Mouse (Mus musculus): ENCODE measurements around the gene Map1s. TPM values are rescaled to one million over a fixed set of nuclear protein-coding genes. Genes with fewer than 3 reads are reported as not detected.

The Map1s gene
- polyA plus RNA-seq, 1 experiment, result 76.8 TPM

GRCm38 (mm10) chr8:70866566-70866965, 39.2 kb upstream of the Map1s start:
- no peak for DNase-seq (ENCODE audit: low read depth)

GRCm38 (mm10) chr8:70868559-70869198, 37.1 kb upstream of the Map1s start:
- peak; percentile 53 for DNase-seq (ENCODE audit: low read depth)
- no peak for TF ChIP-seq CTCF (IDR thresholded peaks at IDR 0.05; ENCODE audit: borderline replicate concordance, extremely low read depth, insufficient read depth, insufficient read length)
- TF ChIP-seq POLR2A (IDR thresholded peaks at IDR 0.05; ENCODE audit: borderline replicate concordance, extremely low read depth, insufficient read depth, insufficient read length, poor library complexity, severe bottlenecking), result no peak

More at GRCm38 (mm10) chr8:70866566-70866965, 39.2 kb upstream of the Map1s start:
- TF ChIP-seq POLR2A (IDR thresholded peaks at IDR 0.05; ENCODE audit: borderline replicate concordance, extremely low read depth, insufficient read depth, insufficient read length, poor library complexity, severe bottlenecking) (no peak), CTCF (IDR thresholded peaks at IDR 0.05; ENCODE audit: borderline replicate concordance, extremely low read depth, insufficient read depth, insufficient read length) (no peak)

- DNase-seq (ENCODE audit: low read depth), result no peak
- TF ChIP-seq CTCF (IDR thresholded peaks at IDR 0.05; ENCODE audit: borderline replicate concordance, extremely low read depth, insufficient read depth, insufficient read length) (no peak), POLR2A (IDR thresholded peaks at IDR 0.05; ENCODE audit: borderline replicate concordance, extremely low read depth, insufficient read depth, insufficient read length, poor library complexity, severe bottlenecking) (no peak)
These were observed 36.5 kb upstream of the Map1s start for GRCm38 (mm10) chr8:70869199-70869571.

- TF ChIP-seq POLR2A (IDR thresholded peaks at IDR 0.05; ENCODE audit: borderline replicate concordance, extremely low read depth, insufficient read depth, insufficient read length, poor library complexity, severe bottlenecking), result no peak
- peak; percentile 90 for TF ChIP-seq CTCF (IDR thresholded peaks at IDR 0.05; ENCODE audit: borderline replicate concordance, extremely low read depth, insufficient read depth, insufficient read length)
- DNase-seq (ENCODE audit: low read depth), result peak; percentile 90
These were observed 36.1 kb upstream of the Map1s start for GRCm38 (mm10) chr8:70869601-70870041.

GRCm38 (mm10) chr8:70871195-70871807, 34.4 kb upstream of the Map1s start:
- TF ChIP-seq CTCF (IDR thresholded peaks at IDR 0.05; ENCODE audit: borderline replicate concordance, extremely low read depth, insufficient read depth, insufficient read length) (no peak), POLR2A (IDR thresholded peaks at IDR 0.05; ENCODE audit: borderline replicate concordance, extremely low read depth, insufficient read depth, insufficient read length, poor library complexity, severe bottlenecking) (no peak)
- DNase-seq (ENCODE audit: low read depth), result no peak

GRCm38 (mm10) chr8:70872643-70873363, 32.9 kb upstream of the Map1s start:
- no peak for DNase-seq (ENCODE audit: low read depth)
- TF ChIP-seq POLR2A (IDR thresholded peaks at IDR 0.05; ENCODE audit: borderline replicate concordance, extremely low read depth, insufficient read depth, insufficient read length, poor library complexity, severe bottlenecking) (no peak), CTCF (IDR thresholded peaks at IDR 0.05; ENCODE audit: borderline replicate concordance, extremely low read depth, insufficient read depth, insufficient read length) (no peak)

GRCm38 (mm10) chr8:70873364-70873985, 32.3 kb upstream of the Map1s start, which contains the start of gene Ccdc124:
Ccdc124 (minus strand) TSS chr8:70873935.
- DNase-seq (ENCODE audit: low read depth), result peak; percentile 97
- peak; percentile 93 for TF ChIP-seq CTCF (IDR thresholded peaks at IDR 0.05; ENCODE audit: borderline replicate concordance, extremely low read depth, insufficient read depth, insufficient read length)
- peak; percentile 87 for TF ChIP-seq POLR2A (IDR thresholded peaks at IDR 0.05; ENCODE audit: borderline replicate concordance, extremely low read depth, insufficient read depth, insufficient read length, poor library complexity, severe bottlenecking)

- TF ChIP-seq POLR2A (IDR thresholded peaks at IDR 0.05; ENCODE audit: borderline replicate concordance, extremely low read depth, insufficient read depth, insufficient read length, poor library complexity, severe bottlenecking) (no peak), CTCF (IDR thresholded peaks at IDR 0.05; ENCODE audit: borderline replicate concordance, extremely low read depth, insufficient read depth, insufficient read length) (no peak)
- DNase-seq (ENCODE audit: low read depth), result no peak
These were observed 31.3 kb upstream of the Map1s start for GRCm38 (mm10) chr8:70874441-70874840.

GRCm38 (mm10) chr8:70876382-70876781, 29.4 kb upstream of the Map1s start:
- no peak for DNase-seq (ENCODE audit: low read depth)
- TF ChIP-seq CTCF (IDR thresholded peaks at IDR 0.05; ENCODE audit: borderline replicate concordance, extremely low read depth, insufficient read depth, insufficient read length), result no peak
- no peak for TF ChIP-seq POLR2A (IDR thresholded peaks at IDR 0.05; ENCODE audit: borderline replicate concordance, extremely low read depth, insufficient read depth, insufficient read length, poor library complexity, severe bottlenecking)

- no peak for DNase-seq (ENCODE audit: low read depth)
- no peak for TF ChIP-seq CTCF (IDR thresholded peaks at IDR 0.05; ENCODE audit: borderline replicate concordance, extremely low read depth, insufficient read depth, insufficient read length)
- no peak for TF ChIP-seq POLR2A (IDR thresholded peaks at IDR 0.05; ENCODE audit: borderline replicate concordance, extremely low read depth, insufficient read depth, insufficient read length, poor library complexity, severe bottlenecking)
These were observed 27.6 kb upstream of the Map1s start for GRCm38 (mm10) chr8:70878178-70878577.

- TF ChIP-seq CTCF (IDR thresholded peaks at IDR 0.05; ENCODE audit: borderline replicate concordance, extremely low read depth, insufficient read depth, insufficient read length), result no peak
- TF ChIP-seq POLR2A (IDR thresholded peaks at IDR 0.05; ENCODE audit: borderline replicate concordance, extremely low read depth, insufficient read depth, insufficient read length, poor library complexity, severe bottlenecking), result no peak
- DNase-seq (ENCODE audit: low read depth), result no peak
These were observed 26.2 kb upstream of the Map1s start for GRCm38 (mm10) chr8:70879500-70879899.
